8 mouse cellular contexts compared by ENCODE assay signal in the genomic region with DNA sequence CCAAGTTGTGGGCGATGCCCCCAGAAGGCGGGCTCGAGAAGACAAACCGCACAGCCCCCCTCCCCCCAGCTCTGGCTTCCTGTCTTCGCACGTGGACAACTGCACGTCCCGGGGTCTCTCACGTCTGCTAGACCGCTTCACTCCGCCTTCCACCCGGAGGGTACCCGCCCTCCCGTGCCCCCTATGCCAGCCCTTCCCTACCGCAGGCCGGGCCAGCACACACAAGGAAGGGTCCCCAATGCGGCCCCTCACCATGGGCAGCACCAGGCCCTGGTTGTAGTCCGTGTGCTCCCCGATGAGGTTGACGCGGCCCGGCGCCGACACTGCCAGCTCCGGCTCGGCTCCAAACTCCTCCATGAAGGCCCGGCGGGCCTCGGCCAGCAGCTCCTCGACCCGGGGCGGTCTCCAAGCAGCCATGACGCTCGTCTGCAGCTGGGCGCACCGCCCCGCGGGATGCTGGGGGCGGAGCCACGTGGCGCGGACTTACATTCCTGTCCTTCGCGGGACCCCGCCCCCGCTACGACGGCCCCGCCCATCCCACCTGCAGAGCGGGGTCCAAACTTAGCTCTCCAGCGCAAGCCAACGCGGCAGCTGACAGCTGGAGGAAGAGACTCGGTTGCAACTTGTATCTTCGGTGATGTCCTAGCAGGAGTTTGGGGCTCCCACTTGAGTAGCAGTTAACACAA. TPM values are rescaled to one million over a fixed set of nuclear protein-coding genes. Genes with fewer than 3 reads are reported as not detected.
DNase-seq lines count a peak whose midpoint lies in the region; ATAC-seq and TF ChIP-seq lines count a peak whose summit lies in the region.

A gene (minus strand): TSS at position 458 of the 686 bp plus-strand sequence.

- peak within 1 kb of the TSS; percentile 70 for H3K4me2 ChIP-seq in embryonic facial prominence, embryonic 13.5 days
- H3K4me2 ChIP-seq in limb, embryonic 11.5 days (ENCODE audit: low read depth, severe bottlenecking) = peak within 1 kb of the TSS; percentile 80
- H3K4me2 ChIP-seq in midbrain, embryonic 13.5 days (replicated peaks) = peak within 1 kb of the TSS; percentile 86

- DNase-seq in cerebellum, adult 11 months = peak; percentile 68
- DNase-seq in heart, adult 18-20 months = peak; percentile 89 to 93
- peak; percentile 96 for DNase-seq in kidney, adult 2 months
- DNase-seq in limb, embryonic 11.5 days (ENCODE audit: low spot score) = peak; percentile 95
- peak; percentile 65 for DNase-seq in spleen, adult 12 weeks (ENCODE audit: low spot score)

- TF ChIP-seq CTCF in kidney, adult 2 months (conservative IDR thresholded peaks at IDR 0.05; ENCODE audit: insufficient read depth, insufficient read length, low read depth, low read length) = no peak

- H3K4me3 ChIP-seq in embryonic facial prominence, embryonic 13.5 days = peak within 1 kb of the TSS; percentile 74
- H3K4me3 ChIP-seq in kidney, adult 2 months (ENCODE audit: insufficient read depth, low read depth, low read length) = peak within 1 kb of the TSS; percentile 66
- H3K4me3 ChIP-seq in limb, embryonic 11.5 days (ENCODE audit: low read depth, low read length) = peak within 1 kb of the TSS; percentile 62
- H3K4me3 ChIP-seq in midbrain, embryonic 13.5 days (replicated peaks) = peak within 1 kb of the TSS; percentile 58

- no peak for ATAC-seq in cerebellum, adult (ENCODE audit: insufficient number of reproducible peaks, low FRiP score, low TSS enrichment)
- peak; percentile 89 for ATAC-seq in embryonic facial prominence, embryonic 13.5 days (ENCODE audit: insufficient number of reproducible peaks, insufficient read depth, low FRiP score, low TSS enrichment, low read depth)
- peak; percentile 89 for ATAC-seq in limb, embryonic 11.5 days (ENCODE audit: insufficient number of reproducible peaks, low FRiP score, low TSS enrichment, low read depth)
- ATAC-seq in midbrain, embryonic 13.5 days = peak; percentile 82

- WGBS in embryonic facial prominence, embryonic 13.5 days = under 1% methylated on average over 55 of the region's 55 CpGs
- under 1% methylated on average over 55 of the region's 55 CpGs for WGBS in kidney, adult 2 months
- under 1% methylated on average over 55 of the region's 55 CpGs for WGBS in limb, embryonic 11.5 days
- WGBS in midbrain, embryonic 13.5 days = under 1% methylated on average over 55 of the region's 55 CpGs

- peak within 1 kb of the TSS; percentile 96 for H3K27ac ChIP-seq in embryonic facial prominence, embryonic 13.5 days
- no peak within 1 kb of the TSS for H3K27ac ChIP-seq in kidney, adult 2 months (ENCODE audit: insufficient read depth, low read depth, low read length)
- peak within 1 kb of the TSS; percentile 90 for H3K27ac ChIP-seq in limb, embryonic 11.5 days (replicated peaks; ENCODE audit: low read depth, low read length)
- H3K27ac ChIP-seq in midbrain, embryonic 13.5 days = peak within 1 kb of the TSS; percentile 57; the same call in 1 of the 2 replicates

- peaks cover 32% of the 10 kb centered on the region for H3K36me3 ChIP-seq in embryonic facial prominence, embryonic 13.5 days
- no peaks in the 10 kb centered on the region for H3K36me3 ChIP-seq in kidney, adult 2 months (ENCODE audit: control insufficient read depth, insufficient read depth, low read length)
- H3K36me3 ChIP-seq in limb, embryonic 11.5 days (ENCODE audit: control insufficient read depth, insufficient read depth, low read length) = peaks cover 3% of the 10 kb centered on the region; the same call in 1 of the 2 replicates
- H3K36me3 ChIP-seq in midbrain, embryonic 13.5 days = peaks cover 4% of the 10 kb centered on the region; the same call in 1 of the 2 replicates

- no peaks in the 10 kb centered on the region for H3K27me3 ChIP-seq in embryonic facial prominence, embryonic 13.5 days
- no peaks in the 10 kb centered on the region for H3K27me3 ChIP-seq in kidney, adult 2 months (replicated peaks; ENCODE audit: control insufficient read depth, insufficient read depth, low read length)
- no peaks in the 10 kb centered on the region for H3K27me3 ChIP-seq in limb, embryonic 11.5 days (ENCODE audit: control insufficient read depth, insufficient read depth, low read length)
- H3K27me3 ChIP-seq in midbrain, embryonic 13.5 days = no peaks in the 10 kb centered on the region

- peak within 1 kb of the TSS; percentile 88 for H3K9ac ChIP-seq in embryonic facial prominence, embryonic 13.5 days
- H3K9ac ChIP-seq in limb, embryonic 11.5 days (ENCODE audit: low read length) = peak within 1 kb of the TSS; percentile 86
- H3K9ac ChIP-seq in midbrain, embryonic 13.5 days (replicated peaks) = peak within 1 kb of the TSS; percentile 80

- peaks cover 20% of the 10 kb centered on the region for H3K4me1 ChIP-seq in embryonic facial prominence, embryonic 13.5 days
- H3K4me1 ChIP-seq in kidney, adult 2 months (ENCODE audit: control insufficient read depth, insufficient read depth, low read length) = peaks cover 9% of the 10 kb centered on the region; the same call in 1 of the 2 replicates
- peaks cover 8% of the 10 kb centered on the region for H3K4me1 ChIP-seq in limb, embryonic 11.5 days (ENCODE audit: control insufficient read depth, insufficient read depth, low read length)
- peaks cover 25% of the 10 kb centered on the region for H3K4me1 ChIP-seq in midbrain, embryonic 13.5 days (replicated peaks)

- peak; percentile 16 for TF ChIP-seq POLR2A in kidney, adult 2 months (IDR thresholded peaks at IDR 0.05; ENCODE audit: low read depth, low read length)

- no peaks in the 10 kb centered on the region for H3K9me3 ChIP-seq in embryonic facial prominence, embryonic 13.5 days
- no peaks in the 10 kb centered on the region for H3K9me3 ChIP-seq in limb, embryonic 11.5 days (ENCODE audit: control insufficient read depth, low read length)
- H3K9me3 ChIP-seq in midbrain, embryonic 13.5 days = no peaks in the 10 kb centered on the region

RNA-seq across cellular contexts. Expression of the gene that starts here (rescaled TPM):
- 169 and 189 TPM in 2 replicates for polyA plus RNA-seq in embryonic facial prominence, embryonic 13.5 days (2015; fragmentation: Nextera tagmentation; extraction: Ambion mirVana)
- total RNA-seq in heart, adult 18-20 months (2021) = 10 to 100 TPM; 14.1 to 15.0 TPM
- polyA plus RNA-seq in kidney, adult 2 months (2012; rRNA removed) = 83.2 and 87.9 TPM in 2 replicates
- polyA plus RNA-seq in limb, embryonic 11.5 days (2014; fragmentation: Nextera tagmentation; extraction: Ambion mirVana) = 164 and 168 TPM in 2 replicates
- 49.2 and 58.9 TPM in 2 replicates for polyA plus RNA-seq in midbrain, embryonic 13.5 days (2015; fragmentation: Nextera tagmentation; extraction: Ambion mirVana)
